Mouse (Mus musculus) heart, postnatal 0 days (tissue): ENCODE data around the gene Nr1h2.

Source experiments
- CTCF ChIP-seq: IDR thresholded peaks from 2 replicates; pipeline ENCODE4 v1.5.1; 2016; ENCODE audit warnings: antibody characterized with exemption, control low read depth, low read depth
- EP300 ChIP-seq: IDR thresholded peaks from 2 replicates; pipeline ENCODE4 v1.6.1; 2016; ENCODE audit warnings: antibody characterized with exemption, low read depth

- TF ChIP-seq CTCF (peak; percentile 70), EP300 (no peak)
These were observed 52.1 kb downstream of the Nr1h2 start for GRCm38 (mm10) chr7:44501563-44502115.
